Mouse (Mus musculus) ovary, postnatal 36 days (tissue): Measurements from ENCODE around the gene Eif4b.
"Not testable (repeated sequence)": the region's sequence is repeated elsewhere in the genome, so short reads cannot be mapped to it uniquely, and the experiment has no call there.

Experiments
- DNase-seq: peaks from one replicate; pipeline ENCODE4 v3.0.0; 2022; ENCODE audit warnings: low spot score, mixed read lengths

Gene Eif4b

GRCm38 (mm10) chr15:102074876-102075585, 1.5 kb downstream of the Eif4b start:
- DNase-seq, result no peak

- DNase-seq, result no peak
Measured at GRCm38 (mm10) chr15:102077111-102077677, 3.6 kb downstream of the Eif4b start.

DNA sequence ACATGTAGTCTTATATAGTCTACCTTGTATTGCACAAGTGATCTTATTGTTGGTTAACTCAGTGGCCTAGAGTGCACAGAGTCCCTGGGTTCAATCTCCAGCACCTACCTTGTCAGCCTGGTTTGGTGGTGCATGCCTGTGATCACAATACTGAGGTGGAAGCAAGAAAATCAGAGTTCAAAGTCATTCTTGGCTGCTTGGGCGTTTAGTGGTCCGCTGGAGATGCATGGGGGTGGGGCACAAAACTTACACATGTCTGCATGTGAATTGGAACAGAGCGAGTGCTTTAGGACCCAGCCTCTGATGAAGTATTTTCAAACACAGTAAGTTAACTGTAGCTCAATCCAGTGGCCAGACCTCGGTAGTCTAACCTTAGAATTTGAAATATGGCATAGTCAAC, 5.6 kb downstream of the Eif4b start:
- DNase-seq, result no peak

DNA sequence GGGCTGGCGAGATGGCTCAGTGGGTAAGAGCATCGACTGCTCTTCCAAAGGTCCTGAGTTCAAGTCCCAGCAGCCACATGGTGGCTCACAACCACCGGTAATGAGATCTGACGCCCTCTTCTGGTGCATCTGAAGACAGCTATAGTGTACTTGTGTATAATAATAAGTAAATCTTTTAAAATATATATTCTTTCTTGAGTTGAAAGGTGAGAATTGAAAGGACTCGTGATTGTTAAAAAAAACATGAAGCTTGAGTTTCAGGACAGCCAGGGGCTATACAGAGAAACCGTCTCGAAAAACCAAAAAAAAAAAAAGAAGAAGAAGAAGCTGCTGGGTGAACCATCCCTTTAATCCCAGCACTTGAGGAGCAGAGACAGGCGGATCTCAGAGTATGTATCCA, 6.4 kb downstream of the Eif4b start:
- DNase-seq, result not testable (repeated sequence)

- no peak for DNase-seq
Measured at GRCm38 (mm10) chr15:102080429-102080828, 6.9 kb downstream of the Eif4b start.

- DNase-seq, result no peak
Measured at GRCm38 (mm10) chr15:102082148-102082547, 8.6 kb downstream of the Eif4b start.

GRCm38 (mm10) chr15:102083028-102083427, 9.5 kb downstream of the Eif4b start:
- DNase-seq, result no peak

- DNase-seq, result no peak
Measured at GRCm38 (mm10) chr15:102089914-102090585, 16.5 kb downstream of the Eif4b start.

- DNase-seq, result no peak
Measured at GRCm38 (mm10) chr15:102091063-102091679, 17.6 kb downstream of the Eif4b start.

GRCm38 (mm10) chr15:102091688-102092087, 18.1 kb downstream of the Eif4b start:
- no peak for DNase-seq

- DNase-seq, result no peak
Measured at GRCm38 (mm10) chr15:102092222-102092621, 18.6 kb downstream of the Eif4b start.

DNA sequence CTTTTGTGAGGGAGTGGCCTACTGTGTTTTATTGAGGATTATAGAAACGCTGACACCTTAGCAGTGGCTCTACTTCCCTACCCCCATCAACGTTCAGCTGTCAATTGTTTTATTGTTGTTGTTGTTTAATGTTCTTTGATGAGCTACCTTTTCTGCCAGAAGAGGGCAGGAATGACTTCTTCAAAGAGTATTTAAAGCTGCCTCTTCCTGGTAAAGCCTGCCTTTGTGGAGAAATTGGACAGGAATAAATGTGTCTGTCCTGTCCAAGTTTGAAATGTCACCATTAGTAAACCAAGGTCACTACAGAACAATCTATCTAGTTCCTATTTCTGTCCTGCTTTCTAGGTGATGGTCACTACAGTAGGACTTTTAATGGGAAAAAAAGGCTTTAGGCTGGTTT, 20.6 kb downstream of the Eif4b start:
- DNase-seq, result no peak

GRCm38 (mm10) chr15:102094988-102095387, 21.4 kb downstream of the Eif4b start:
- no peak for DNase-seq

GRCm38 (mm10) chr15:102097147-102097915, 23.8 kb downstream of the Eif4b start:
- DNase-seq, result no peak

DNA sequence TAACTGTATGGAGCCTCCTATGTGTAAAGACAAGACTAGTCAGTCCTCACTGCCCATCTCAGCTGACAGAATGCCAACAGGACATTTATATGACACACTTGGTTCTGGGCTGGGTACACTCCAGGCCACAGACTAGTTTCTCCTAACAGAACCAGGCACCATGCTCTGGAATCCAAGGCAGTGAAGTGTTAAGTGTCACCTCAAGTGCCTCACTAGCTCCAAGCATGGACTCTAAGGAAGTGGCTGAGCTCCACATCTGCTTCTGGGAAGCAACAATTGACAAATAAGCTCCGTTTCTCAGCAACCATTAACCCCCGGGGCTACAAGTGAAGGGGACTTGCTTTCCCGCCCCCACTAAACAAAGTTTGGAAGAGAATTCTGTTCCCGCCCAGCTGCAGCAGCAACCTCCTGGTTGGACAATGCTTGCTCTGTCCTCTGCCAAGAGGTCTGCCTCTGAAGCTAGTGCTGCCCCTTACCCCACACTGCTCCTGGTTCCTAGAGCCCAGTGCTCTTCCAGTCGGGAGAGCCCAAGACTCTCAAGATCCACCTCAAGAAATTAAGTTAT, 24.5 kb downstream of the Eif4b start:
- no peak for DNase-seq

DNA sequence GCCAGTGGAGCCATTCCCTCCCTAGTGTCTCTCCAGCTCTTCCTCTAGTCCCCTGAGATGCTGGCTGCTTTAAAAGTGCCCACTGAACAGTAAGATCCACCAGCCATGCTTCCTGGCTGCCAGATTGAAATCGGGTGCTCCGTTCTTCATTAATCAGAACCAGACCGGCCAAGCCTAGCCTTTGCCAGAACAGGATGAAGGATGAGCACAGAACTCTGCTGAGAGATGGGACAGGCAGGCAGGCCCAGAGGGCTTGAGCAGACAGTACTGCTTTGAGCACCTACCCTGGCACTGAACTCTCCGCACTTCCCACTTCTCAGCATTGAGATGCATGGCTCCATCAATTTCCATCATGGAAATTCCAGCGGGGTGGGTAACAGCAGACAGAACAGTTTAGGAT, 25.7 kb downstream of the Eif4b start:
- no peak for DNase-seq

- DNase-seq, result no peak
Measured at GRCm38 (mm10) chr15:102099771-102100160, 26.2 kb downstream of the Eif4b start.

DNA sequence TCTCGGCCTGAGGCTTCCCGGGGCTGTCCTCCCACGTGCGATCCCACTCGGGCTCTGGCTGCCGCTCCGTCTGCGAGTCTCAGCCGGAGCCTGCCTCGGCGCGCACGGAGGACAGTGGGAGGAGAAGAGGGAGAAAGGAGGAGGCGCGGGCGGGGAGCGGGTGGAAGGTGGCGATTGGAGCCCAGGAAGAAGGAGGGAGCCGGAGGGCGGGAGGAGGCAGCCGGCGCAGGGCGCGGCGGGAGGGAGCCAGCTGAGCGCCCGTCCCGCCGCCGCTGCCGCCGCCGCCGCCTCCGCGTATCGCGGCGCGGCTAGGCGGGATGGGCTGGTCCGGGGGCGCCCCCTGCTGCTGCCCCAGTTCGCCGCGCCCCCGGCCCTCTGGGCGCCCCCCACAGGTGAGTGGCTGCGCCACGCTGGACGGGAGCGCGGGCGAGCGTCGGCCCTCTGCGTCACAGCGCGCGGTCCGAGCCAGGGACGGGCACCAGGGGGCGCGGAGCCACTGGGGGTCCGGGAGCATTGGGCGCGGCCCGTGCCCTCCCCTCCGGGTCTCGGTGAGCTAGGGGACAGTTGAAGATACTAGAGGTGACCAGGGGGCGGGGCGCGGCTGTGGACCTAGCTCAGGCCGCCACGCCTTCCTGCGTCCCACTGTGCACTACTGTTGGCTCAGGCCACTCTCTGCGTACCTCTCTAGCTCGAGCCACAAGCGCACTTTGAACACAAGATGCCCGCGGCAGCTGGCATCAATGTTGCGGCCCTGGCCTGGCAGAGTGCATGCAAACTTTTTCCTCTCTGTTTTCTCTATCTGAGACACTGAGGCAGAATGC, 26.8 kb downstream of the Eif4b start, which contains the start of gene Tns2:
Gene Tns2 (plus strand): TSS at position 253 of the 821 bp plus-strand sequence.
- peak; percentile 88 for DNase-seq

DNA sequence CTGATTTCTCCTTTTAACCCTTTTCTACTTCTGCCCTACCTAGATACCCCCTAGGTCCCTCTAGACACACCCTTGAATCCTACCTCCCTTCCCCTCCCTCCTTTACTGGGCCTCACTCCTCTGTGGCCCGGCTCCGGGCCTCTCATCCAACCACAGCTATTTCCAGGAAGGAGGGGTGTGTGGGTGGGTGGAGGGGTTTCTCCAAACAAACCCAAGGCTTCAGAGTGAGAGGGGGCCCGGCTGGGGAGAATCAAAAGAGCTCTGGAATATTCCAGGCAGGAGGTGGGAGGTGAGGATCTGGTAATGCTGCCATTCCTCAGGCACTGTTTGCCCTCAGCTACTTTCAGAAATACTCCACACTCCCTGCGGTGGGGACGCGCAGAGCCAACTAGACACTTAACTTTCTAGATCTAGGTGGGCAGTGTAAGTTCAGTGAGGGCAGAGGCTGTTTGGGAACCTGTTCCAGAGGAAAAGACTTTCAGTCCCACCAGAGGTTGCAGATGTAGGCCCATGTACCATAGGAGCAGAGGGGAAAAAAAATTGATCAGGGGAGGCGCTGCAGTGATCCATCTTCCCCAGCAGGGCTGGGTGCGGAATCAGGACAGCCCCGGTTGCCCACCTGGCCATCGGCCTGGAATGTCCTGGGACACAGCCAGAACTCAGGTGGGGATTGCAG, 27.6 kb downstream of the Eif4b start:
- DNase-seq, result no peak
